Mouse (Mus musculus) spleen, adult 2 months (tissue): ENCODE measurements around the gene Siva1. TPM values are rescaled to one million over a fixed set of nuclear protein-coding genes. Genes with fewer than 3 reads are reported as not detected.
A peak's percentile ranks its signal among the peaks of the same experiment; 100 is the strongest.

Experiments used
- DNase-seq, 2 experiments: peaks; one replicate each; pipeline versions ENCODE4 v3.0.0 to v3.0.0-alpha.2; 2012 to 2021; ENCODE audit warnings: low spot score in 2 of 2, low read depth in 1 of 2
- H3K27ac ChIP-seq: fragments of 200-500 bp; 2 replicates; pipeline ENCODE4 v1.5.1; 2012; ENCODE audit warnings: low read length, inconsistent platforms; ENCODE audit not compliant: insufficient read depth
- H3K27me3 ChIP-seq: fragments of 200-500 bp; 2 replicates; pipeline ENCODE4 v1.6.1; 2012; ENCODE audit warnings: mild to moderate bottlenecking, moderate library complexity, low read length, inconsistent platforms; ENCODE audit not compliant: control insufficient read depth, insufficient read depth
- H3K36me3 ChIP-seq: fragments of 200-500 bp; 2 replicates; pipeline ENCODE4 v1.6.1; 2012; ENCODE audit warnings: mild to moderate bottlenecking, low read length, inconsistent platforms; ENCODE audit not compliant: control insufficient read depth, insufficient read depth
- H3K4me1 ChIP-seq: fragments of 200-500 bp; 2 replicates; pipeline ENCODE4 v1.6.1; 2011; ENCODE audit warnings: inconsistent platforms; ENCODE audit not compliant: control insufficient read depth, insufficient read depth, insufficient read length
- H3K4me3 ChIP-seq: fragments of 200-500 bp; 2 replicates; pipeline ENCODE4 v1.5.1; 2011; ENCODE audit warnings: mild to moderate bottlenecking, inconsistent platforms; ENCODE audit not compliant: insufficient read depth, insufficient read length; ENCODE audit errors: extremely low read depth
- CTCF ChIP-seq: fragments of 200-500 bp; IDR thresholded peaks from 2 replicates; pipeline ENCODE4 v1.5.1; 2011; ENCODE audit warnings: mild to moderate bottlenecking, inconsistent platforms; ENCODE audit not compliant: insufficient read depth, insufficient read length, insufficient replicate concordance; ENCODE audit errors: extremely low read depth
- POLR2A ChIP-seq: fragments of 200-500 bp; IDR thresholded peaks from 2 replicates; pipeline ENCODE4 v1.6.1; 2011; ENCODE audit warnings: low read depth, low read length, inconsistent platforms
- WGBS: fragments of 180-500 bp; shearing (Covaris S2); methylation state at CpG from one replicate; pipeline ENCODE4 v1.1.7; 2018; 5-methylcytosine and 5-hydroxymethylcytosine counted together
- polyA plus RNA-seq: library from polyadenylated mRNA; depleted of rRNA; stranded (reverse); fragments of >200 nt; gene quantifications from 2 replicates; pipeline ENCODE4 v1.2.3, GENCODE M21; 2012

The Siva1 gene
- polyA plus RNA-seq, 1 experiment = 31.6 TPM

DNA sequence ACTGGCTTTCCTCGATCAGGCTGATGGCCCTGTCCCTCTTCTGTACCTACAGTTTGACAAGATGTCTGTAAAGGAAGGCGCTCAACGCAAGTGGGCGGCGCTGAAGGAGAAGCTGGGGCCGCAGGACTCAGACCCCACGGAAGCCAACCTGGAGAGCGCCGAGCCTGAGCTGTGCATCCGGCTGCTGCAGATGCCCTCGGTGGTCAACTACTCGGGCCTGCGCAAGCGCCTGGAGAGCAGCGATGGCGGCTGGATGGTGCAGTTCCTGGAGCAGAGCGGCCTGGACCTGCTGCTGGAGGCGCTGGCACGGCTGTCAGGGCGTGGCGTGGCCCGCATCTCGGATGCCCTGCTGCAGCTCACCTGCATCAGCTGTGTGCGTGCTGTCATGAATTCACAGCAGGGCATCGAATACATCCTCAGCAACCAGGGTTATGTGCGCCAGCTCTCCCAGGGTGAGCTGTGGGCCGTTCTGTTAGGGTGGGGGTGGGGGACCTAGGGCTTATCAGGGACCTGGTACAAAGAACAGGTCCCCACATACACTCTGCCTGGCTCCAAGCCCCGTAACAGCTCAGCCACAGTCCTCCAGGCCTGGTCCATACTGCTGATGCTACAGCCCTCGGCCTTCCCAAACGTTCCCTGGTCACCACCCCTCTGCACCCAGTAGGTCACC lies 44.4 kb upstream of the Siva1 start:
- 92% methylated on average over 30 of the region's 30 CpGs for WGBS
- H3K36me3 ChIP-seq = peaks cover 8% of the 10 kb centered on the region
- H3K4me3 ChIP-seq = no peak overlapping the region
- no peaks in the 10 kb centered on the region for H3K27me3 ChIP-seq
- DNase-seq = no peak
- H3K4me1 ChIP-seq = peaks cover 2% of the 10 kb centered on the region; the same call in 1 of the 2 replicates
- TF ChIP-seq CTCF (no peak), POLR2A (no peak)
- H3K27ac ChIP-seq = no peak overlapping the region

DNA sequence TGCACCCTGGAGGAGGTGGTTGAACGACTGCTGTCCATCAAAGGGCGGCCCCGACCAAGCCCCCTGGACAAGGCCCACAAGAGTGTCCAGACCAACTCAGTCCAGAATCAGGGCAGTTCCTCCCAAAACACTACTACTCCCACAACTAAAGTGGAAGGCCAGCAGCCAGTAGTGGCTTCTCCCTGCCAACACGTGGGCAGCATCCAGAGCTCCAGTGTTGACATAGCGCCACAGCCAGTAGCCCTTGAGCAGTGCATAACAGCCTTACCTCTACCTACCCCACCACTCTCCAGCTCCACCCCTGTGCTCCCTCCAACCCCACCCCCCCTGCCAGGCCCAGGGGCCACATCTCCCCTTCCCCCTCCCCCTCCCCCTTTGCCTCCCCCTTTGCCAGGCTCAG lies 40.5 kb upstream of the Siva1 start:
- DNase-seq = no peak
- H3K27ac ChIP-seq = no peak overlapping the region
- TF ChIP-seq POLR2A (no peak), CTCF (no peak)
- H3K36me3 ChIP-seq = peaks cover 10% of the 10 kb centered on the region
- no peaks in the 10 kb centered on the region; the same call in 1 of the 2 replicates for H3K4me1 ChIP-seq
- WGBS = 91% methylated on average over 5 of the region's 5 CpGs
- H3K4me3 ChIP-seq = no peak overlapping the region
- no peaks in the 10 kb centered on the region for H3K27me3 ChIP-seq

DNA sequence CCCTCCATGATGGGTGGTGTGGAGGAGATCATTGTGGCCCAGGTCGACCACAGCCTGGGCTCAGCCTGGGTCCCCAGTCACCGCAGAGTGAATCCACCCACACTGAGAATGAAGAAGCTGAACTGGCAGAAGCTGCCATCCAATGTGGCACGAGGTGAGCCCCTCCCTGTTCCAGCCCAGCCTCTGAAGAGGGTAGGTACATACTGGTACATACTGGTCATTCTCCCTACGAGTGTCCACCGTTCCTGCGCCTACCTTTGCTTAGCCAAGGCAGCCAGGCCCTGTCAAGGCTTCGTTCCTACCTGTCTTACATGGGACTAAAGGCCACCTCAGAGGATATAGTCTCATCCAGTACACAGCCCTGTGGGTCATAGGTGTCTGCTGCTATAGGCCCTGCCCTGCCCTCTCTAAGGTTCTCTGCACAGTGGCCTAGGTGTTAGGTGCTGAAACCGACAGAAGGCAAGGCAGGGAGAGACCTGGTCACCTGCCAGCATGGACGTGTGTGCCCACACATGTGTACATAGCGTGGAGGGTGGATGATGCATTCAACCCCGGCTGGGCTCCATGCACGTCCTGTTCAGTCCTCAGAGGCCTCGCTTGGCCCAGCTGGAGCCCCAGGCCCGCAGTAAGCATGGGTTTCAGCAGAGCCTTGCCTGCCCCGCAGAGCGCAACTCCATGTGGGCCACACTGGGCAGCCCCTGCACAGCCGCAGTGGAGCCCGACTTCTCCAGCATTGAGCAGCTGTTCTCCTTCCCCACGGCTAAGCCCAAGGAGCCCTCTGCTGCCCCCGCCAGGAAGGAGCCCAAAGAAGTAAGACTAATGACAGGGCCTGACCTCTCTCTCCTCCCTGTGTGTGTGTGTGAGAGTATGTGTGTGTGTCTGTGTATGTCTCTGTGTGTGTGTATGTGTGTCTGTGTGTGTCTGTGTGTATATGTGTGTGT lies 39.5 kb upstream of the Siva1 start:
- DNase-seq = no peak
- Histone ChIP-seq H3K36me3 (peaks cover 10% of the 10 kb centered on the region), H3K4me3 (no peak overlapping the region), H3K27ac (no peak overlapping the region), H3K4me1 (no peaks in the 10 kb centered on the region; the same call in 1 of the 2 replicates), H3K27me3 (no peaks in the 10 kb centered on the region)
- WGBS = 67% methylated on average over 20 of the region's 20 CpGs
- TF ChIP-seq POLR2A (no peak), CTCF (peak; percentile 23; the same call in 1 of the 2 replicates)

DNA sequence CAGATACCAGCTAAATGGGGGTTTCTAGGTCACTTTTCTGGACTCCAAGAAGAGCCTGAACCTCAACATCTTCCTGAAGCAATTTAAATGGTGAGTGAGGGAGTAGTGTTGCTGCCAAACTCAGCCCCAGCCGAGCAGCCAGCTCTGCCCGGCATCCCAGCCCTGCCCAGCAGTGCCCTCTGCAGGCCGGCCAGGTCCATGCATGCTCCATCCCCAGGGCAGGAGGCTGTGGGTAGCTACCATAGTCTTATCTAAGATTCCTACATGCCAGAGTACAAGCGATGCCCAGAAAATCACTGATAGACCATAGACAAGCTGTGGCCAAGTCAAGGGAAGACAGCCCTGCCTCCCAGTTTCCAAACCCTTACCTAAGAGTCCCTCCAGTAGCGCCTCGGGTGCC lies 38.7 kb upstream of the Siva1 start:
- Histone ChIP-seq H3K27ac (no peak overlapping the region), H3K36me3 (peaks cover 11% of the 10 kb centered on the region; the same call in 1 of the 2 replicates), H3K27me3 (no peaks in the 10 kb centered on the region), H3K4me3 (no peak overlapping the region), H3K4me1 (no peaks in the 10 kb centered on the region; the same call in 1 of the 2 replicates)
- WGBS = 48% methylated on average over 6 of the region's 6 CpGs
- peak in 1 of 2 experiments; percentile 68 for DNase-seq
- TF ChIP-seq CTCF (peak; percentile 98), POLR2A (no peak)

DNA sequence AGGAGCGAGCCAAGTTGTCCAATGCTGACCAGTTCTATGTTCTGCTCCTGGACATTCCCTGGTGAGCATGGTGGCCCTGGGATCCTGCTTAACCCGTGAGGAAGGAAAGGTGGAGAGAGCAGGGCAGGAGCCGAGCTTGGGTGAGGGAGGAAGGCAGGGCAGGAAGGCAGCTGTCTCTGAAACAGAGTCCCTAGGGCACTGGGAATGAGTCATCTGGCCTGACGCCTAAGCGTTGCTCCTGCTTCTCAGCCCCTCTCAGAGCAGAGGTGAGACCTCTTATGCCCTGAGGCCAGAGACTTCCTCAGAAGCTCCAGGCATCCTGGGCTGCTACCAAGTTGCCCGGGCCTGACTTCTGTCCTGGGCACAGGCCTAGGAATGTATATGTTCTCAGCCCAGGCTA lies 37.5 kb upstream of the Siva1 start:
- Histone ChIP-seq H3K36me3 (peaks cover 17% of the 10 kb centered on the region), H3K4me3 (no peak overlapping the region)
- no peak for DNase-seq

DNA sequence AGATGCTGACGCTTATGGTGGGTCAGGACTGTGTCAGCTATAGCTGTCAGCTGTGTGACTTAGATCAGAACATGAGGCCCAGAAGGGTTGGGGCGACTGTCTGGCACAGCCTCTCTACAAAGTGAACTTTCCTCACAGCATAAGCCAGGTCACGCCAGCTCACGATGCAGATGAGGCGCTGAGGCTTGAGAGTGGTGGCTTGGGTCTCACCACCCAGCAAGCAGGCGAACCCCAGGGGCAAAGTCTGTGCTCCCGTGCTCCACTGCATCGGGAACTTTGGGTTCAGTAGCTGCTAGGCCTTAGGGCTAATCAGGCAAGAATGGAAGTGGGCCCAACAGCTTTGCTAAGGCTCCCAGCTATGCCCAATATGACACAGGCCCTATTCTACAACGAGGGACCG lies 35.4 kb upstream of the Siva1 start:
- WGBS = 95% methylated on average over 10 of the region's 10 CpGs
- no peaks in the 10 kb centered on the region for H3K27me3 ChIP-seq
- no peaks in the 10 kb centered on the region; the same call in 1 of the 2 replicates for H3K4me1 ChIP-seq
- TF ChIP-seq POLR2A (no peak), CTCF (no peak)
- H3K27ac ChIP-seq = no peak overlapping the region
- DNase-seq = no peak
- H3K36me3 ChIP-seq = peaks cover 13% of the 10 kb centered on the region
- no peak overlapping the region for H3K4me3 ChIP-seq

More for the DNA sequence above, 37.5 kb upstream of the Siva1 start:
- TF ChIP-seq POLR2A (no peak), CTCF (no peak)
- H3K27ac ChIP-seq = no peak overlapping the region
- no peaks in the 10 kb centered on the region for H3K27me3 ChIP-seq
- no peaks in the 10 kb centered on the region; the same call in 1 of the 2 replicates for H3K4me1 ChIP-seq
- WGBS = 61% methylated on average over 6 of the region's 6 CpGs
